Mouse (Mus musculus): Measurements from ENCODE around the gene Coq5. TPM values are rescaled to one million over a fixed set of nuclear protein-coding genes. Genes with fewer than 3 reads are reported as not detected.

The Coq5 gene
- total RNA-seq, 2 experiments from 2014 or later: 35.5 to 78.6 TPM

DNA sequence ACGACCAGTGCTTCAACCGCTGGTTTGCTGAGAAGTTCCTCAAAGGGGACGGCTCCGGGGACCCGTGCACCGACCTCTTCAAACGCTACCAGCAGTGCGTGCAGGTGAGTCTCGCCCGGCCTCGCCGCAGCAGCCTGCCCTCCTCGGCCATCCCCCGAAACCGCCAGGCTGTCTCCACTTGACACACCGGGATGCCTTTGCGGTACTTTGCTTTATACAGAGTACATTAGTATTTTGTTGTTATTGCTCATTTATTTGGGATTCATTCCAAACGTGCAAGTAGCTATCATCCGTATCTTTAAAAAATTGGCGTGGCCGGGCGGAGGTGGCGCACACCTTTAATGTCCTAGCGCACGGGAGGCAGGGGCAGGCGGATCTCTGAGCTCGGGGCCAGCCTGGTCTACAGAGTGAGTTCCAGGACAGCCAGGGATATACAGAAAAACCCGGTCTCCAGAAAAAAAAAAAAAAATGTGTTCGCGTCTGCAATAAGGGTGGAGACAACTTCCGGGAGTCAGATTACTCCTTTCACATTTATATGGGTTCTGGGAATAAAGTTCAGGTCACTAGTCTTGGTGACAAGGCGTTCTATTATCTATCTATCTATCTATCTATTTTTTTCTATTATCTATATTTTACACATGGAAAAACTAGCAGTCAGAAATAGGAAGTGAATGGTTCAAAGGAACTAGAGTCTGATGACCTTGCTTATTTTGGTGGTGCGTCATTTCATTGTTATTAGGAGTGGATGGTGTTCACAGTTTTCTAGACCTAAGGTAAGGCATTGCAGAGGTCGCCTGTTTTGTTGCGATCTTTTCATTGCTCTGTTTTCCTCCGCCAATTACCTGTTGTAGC lies 62.1 kb downstream of the Coq5 start:
- no peak for ATAC-seq (replicated peaks; ENCODE audit: low FRiP score, low TSS enrichment, poor library complexity, severe bottlenecking)

Other genes starting within 250 kb of the Coq5 start
- gene Gm10401, start 181.4 kb upstream of the Coq5 start, total RNA-seq (2014; fragmentation: Nextera tagmentation): not detected in 2 replicates
- gene Gm10401, start 181.4 kb upstream of the Coq5 start, total RNA-seq (2017): 6.0 TPM in 1 of 2 replicates, not detected in the other
- gene Acads, start 160.3 kb upstream of the Coq5 start, total RNA-seq (2014; fragmentation: Nextera tagmentation): 39.6 and 50.3 TPM in 2 replicates
- 19.2 and 24.8 TPM in 2 replicates for gene Acads, start 160.3 kb upstream of the Coq5 start, total RNA-seq (2017)
- 13.8 and 15.5 TPM in 2 replicates for gene Unc119b, start 144.7 kb upstream of the Coq5 start, total RNA-seq (2014; fragmentation: Nextera tagmentation)
- 7.1 and 12.7 TPM in 2 replicates for gene Unc119b, start 144.7 kb upstream of the Coq5 start, total RNA-seq (2017)
- 86.1 and 86.4 TPM in 2 replicates for gene Mlec, start 121.5 kb upstream of the Coq5 start, total RNA-seq (2014; fragmentation: Nextera tagmentation)
- gene Mlec, start 121.5 kb upstream of the Coq5 start, total RNA-seq (2017): 101 and 113 TPM in 2 replicates
- gene Cabp1, start 85.3 kb upstream of the Coq5 start, total RNA-seq (2014; fragmentation: Nextera tagmentation): not detected in 2 replicates
- gene Cabp1, start 85.3 kb upstream of the Coq5 start, total RNA-seq (2017): not detected in 2 replicates
- 130 and 136 TPM in 2 replicates for gene Pop5, start 43.8 kb upstream of the Coq5 start, total RNA-seq (2014; fragmentation: Nextera tagmentation)
- gene Pop5, start 43.8 kb upstream of the Coq5 start, total RNA-seq (2017): 69.1 and 154 TPM in 2 replicates
- gene Rnf10, start 6.8 kb upstream of the Coq5 start, total RNA-seq (2014; fragmentation: Nextera tagmentation): 47.4 and 71.5 TPM in 2 replicates
- gene Rnf10, start 6.8 kb upstream of the Coq5 start, total RNA-seq (2017): 35.9 and 36.9 TPM in 2 replicates
- gene Dynll1, start 21.3 kb downstream of the Coq5 start, total RNA-seq (2014; fragmentation: Nextera tagmentation): 550 and 746 TPM in 2 replicates
- 379 and 555 TPM in 2 replicates for gene Dynll1, start 21.3 kb downstream of the Coq5 start, total RNA-seq (2017)
- gene Srsf9, start 47.5 kb downstream of the Coq5 start, total RNA-seq (2014; fragmentation: Nextera tagmentation): 74.7 and 96.0 TPM in 2 replicates
- gene Srsf9, start 47.5 kb downstream of the Coq5 start, total RNA-seq (2017): 61.6 and 108 TPM in 2 replicates
- gene Gatc, start 61.5 kb downstream of the Coq5 start, total RNA-seq (2014; fragmentation: Nextera tagmentation): 31.0 and 41.1 TPM in 2 replicates
- gene Gatc, start 61.5 kb downstream of the Coq5 start, total RNA-seq (2017): 13.6 and 18.6 TPM in 2 replicates
- 36.8 and 45.8 TPM in 2 replicates for gene Triap1, start 61.6 kb downstream of the Coq5 start, total RNA-seq (2014; fragmentation: Nextera tagmentation)
- gene Triap1, start 61.6 kb downstream of the Coq5 start, total RNA-seq (2017): 16.8 and 19.8 TPM in 2 replicates
- gene Cox6a1, start 69.3 kb downstream of the Coq5 start, total RNA-seq (2014; fragmentation: Nextera tagmentation): 744 and 848 TPM in 2 replicates
- gene Cox6a1, start 69.3 kb downstream of the Coq5 start, total RNA-seq (2017): 84.8 and 115 TPM in 2 replicates
- not detected in 2 replicates for gene Msi1, start 149.9 kb downstream of the Coq5 start, total RNA-seq (2014; fragmentation: Nextera tagmentation)
- gene Msi1, start 149.9 kb downstream of the Coq5 start, total RNA-seq (2017): not detected in 2 replicates
- not detected in 2 replicates for gene Pla2g1b, start 186.6 kb downstream of the Coq5 start, total RNA-seq (2014; fragmentation: Nextera tagmentation)
- gene Pla2g1b, start 186.6 kb downstream of the Coq5 start, total RNA-seq (2017): not detected in 2 replicates
- gene Sirt4, start 205.1 kb downstream of the Coq5 start, total RNA-seq (2014; fragmentation: Nextera tagmentation): 10.7 and 20.4 TPM in 2 replicates
- 3.4 and 7.2 TPM in 2 replicates for gene Sirt4, start 205.1 kb downstream of the Coq5 start, total RNA-seq (2017)
- gene Pxn, start 227.0 kb downstream of the Coq5 start, total RNA-seq (2014; fragmentation: Nextera tagmentation): 31.8 and 34.0 TPM in 2 replicates
- 36.1 and 47.5 TPM in 2 replicates for gene Pxn, start 227.0 kb downstream of the Coq5 start, total RNA-seq (2017)

Measured in megakaryocyte-erythroid progenitor cell, adult 5-6 weeks (primary cell).